Mouse (Mus musculus): ENCODE measurements around the gene Nrxn3. TPM values are rescaled to one million over a fixed set of nuclear protein-coding genes. Genes with fewer than 3 reads are reported as not detected.

Nrxn3 gene
- total RNA-seq, 2 experiments from 2014 or later: 183 to 208 TPM

- Histone ChIP-seq H3K4me3 (no peak overlapping the region), H3K27ac (no peak overlapping the region)
- DNase-seq (ENCODE audit: low spot score in 2 of 2): peak in 1 of 2 experiments; percentile 17
- TF ChIP-seq CTCF (conservative IDR thresholded peaks at IDR 0.05): no peak
Observed at GRCm38 (mm10) chr12:90144247-90144646, 1421.6 kb downstream of the Nrxn3 start.

DNA sequence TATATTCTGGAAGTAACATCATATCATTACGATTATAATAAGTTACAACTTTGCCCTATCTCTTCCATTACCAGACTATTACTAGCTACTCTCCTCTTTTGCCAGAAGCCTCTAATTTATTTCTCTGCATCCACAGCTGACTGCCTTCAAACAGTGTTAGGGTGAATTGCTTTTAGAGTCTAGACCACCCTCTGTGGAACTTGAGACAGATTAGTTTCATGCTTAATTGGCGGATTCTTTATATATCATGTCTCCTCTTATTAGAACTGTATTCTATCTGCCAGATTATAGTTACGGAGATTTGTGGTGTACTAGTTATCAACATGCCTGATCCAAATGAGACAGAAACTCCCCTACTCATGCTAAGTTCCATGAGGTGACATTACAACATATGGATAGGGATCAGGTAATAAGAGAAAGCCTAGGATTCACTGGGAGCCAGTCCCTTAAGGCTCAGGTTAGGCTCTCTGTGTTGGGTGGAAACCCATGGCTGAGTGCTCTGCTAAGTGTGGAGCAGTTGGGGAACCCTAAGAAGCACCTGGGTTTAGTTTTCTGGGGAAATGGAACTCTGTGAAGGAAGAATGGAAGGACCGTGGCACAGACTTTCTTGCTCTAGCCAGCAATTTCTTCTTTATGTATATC, 1435.6 kb downstream of the Nrxn3 start:
- DNase-seq (ENCODE audit: low spot score in 2 of 2): no peak
- no peak for TF ChIP-seq CTCF (conservative IDR thresholded peaks at IDR 0.05)
- H3K27ac ChIP-seq: no peak overlapping the region

GRCm38 (mm10) chr12:90159911-90160310, 1437.2 kb downstream of the Nrxn3 start:
- Histone ChIP-seq H3K4me3 (no peak overlapping the region), H3K27ac (no peak overlapping the region)
- TF ChIP-seq CTCF (conservative IDR thresholded peaks at IDR 0.05): no peak
- DNase-seq (ENCODE audit: low spot score in 2 of 2): no peak

More for the DNA sequence above, 1435.6 kb downstream of the Nrxn3 start:
- no peak overlapping the region for H3K4me3 ChIP-seq

- Histone ChIP-seq H3K27ac (no peak overlapping the region), H3K4me3 (no peak overlapping the region)
- no peak for TF ChIP-seq CTCF (conservative IDR thresholded peaks at IDR 0.05)
- DNase-seq (ENCODE audit: low spot score in 2 of 2): no peak
Observed at GRCm38 (mm10) chr12:90166118-90166517, 1443.4 kb downstream of the Nrxn3 start.

- Histone ChIP-seq H3K27ac (no peak overlapping the region), H3K4me3 (no peak overlapping the region)
- no peak for DNase-seq (ENCODE audit: low spot score in 2 of 2)
- no peak for TF ChIP-seq CTCF (conservative IDR thresholded peaks at IDR 0.05)
Observed at GRCm38 (mm10) chr12:90181566-90181965, 1458.9 kb downstream of the Nrxn3 start.

DNA sequence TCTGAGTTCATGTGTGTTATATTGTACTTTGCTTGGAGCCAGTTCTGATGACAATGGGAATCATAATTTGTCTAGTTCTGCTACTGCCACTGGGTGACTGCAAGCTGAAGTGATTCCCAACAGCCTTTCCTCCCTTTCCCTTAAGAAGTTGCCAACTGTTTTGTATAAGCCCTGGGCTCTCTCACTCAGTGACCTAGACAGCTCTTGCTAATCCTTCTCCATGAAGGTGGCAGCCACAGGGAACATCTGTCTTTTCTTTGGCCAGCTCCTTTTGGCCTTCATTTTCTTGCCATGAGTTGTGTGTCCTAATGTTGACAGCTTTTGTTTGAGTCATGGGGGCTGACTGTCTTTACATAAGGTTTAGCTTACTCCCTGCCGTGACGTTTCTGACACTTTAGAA, 1460.3 kb downstream of the Nrxn3 start:
- Histone ChIP-seq H3K4me3 (no peak overlapping the region), H3K27ac (no peak overlapping the region)
- DNase-seq (ENCODE audit: low spot score in 2 of 2): no peak
- no peak for TF ChIP-seq CTCF (conservative IDR thresholded peaks at IDR 0.05)

DNA sequence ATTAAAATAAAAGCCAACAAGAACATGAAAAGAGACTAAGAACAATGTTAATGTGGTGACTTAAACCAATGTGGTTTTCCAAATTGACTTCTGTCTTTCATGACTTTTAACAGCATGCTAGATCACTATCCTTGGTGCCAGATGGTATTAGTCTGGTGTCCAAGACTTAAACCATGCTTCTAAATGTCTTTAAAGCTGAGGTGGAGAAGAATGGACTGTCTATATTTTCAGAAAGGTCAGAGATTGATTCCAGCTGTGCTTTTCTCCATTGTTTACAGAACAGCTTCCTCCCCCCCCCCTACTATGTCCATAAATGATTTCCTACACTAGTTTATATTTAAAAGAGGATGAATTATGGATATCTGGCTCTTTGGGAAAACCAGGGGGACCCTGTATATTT, 1473.5 kb downstream of the Nrxn3 start:
- DNase-seq (ENCODE audit: low spot score in 2 of 2): no peak
- no peak for TF ChIP-seq CTCF (conservative IDR thresholded peaks at IDR 0.05)
- Histone ChIP-seq H3K4me3 (no peak overlapping the region), H3K27ac (no peak overlapping the region)

- H3K4me3 ChIP-seq: no peak overlapping the region
- no peak for TF ChIP-seq CTCF (conservative IDR thresholded peaks at IDR 0.05)
- DNase-seq (ENCODE audit: low spot score in 2 of 2): no peak
- no peak overlapping the region for H3K27ac ChIP-seq
Observed at GRCm38 (mm10) chr12:90197994-90198393, 1475.3 kb downstream of the Nrxn3 start.

DNA sequence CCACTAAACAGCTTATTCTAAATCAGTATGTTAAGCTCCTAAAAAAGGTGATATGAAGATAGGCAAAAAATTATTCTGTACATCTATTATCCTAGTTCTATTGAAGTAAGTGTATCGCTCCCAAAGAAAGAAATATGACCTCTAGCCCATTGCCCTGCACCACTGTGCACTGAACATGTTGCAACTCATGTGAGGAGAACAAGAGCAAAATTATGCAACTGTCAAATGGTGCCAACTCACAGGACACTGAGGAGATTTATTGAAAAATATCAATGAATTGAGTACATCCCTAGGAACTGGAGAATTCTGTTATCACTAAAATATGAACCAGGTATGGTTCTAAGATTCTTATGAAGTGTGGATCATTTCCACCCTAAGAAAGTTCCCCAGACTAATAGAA, 1479.8 kb downstream of the Nrxn3 start:
- DNase-seq (ENCODE audit: low spot score in 2 of 2): no peak
- TF ChIP-seq CTCF (conservative IDR thresholded peaks at IDR 0.05): no peak
- Histone ChIP-seq H3K4me3 (no peak overlapping the region), H3K27ac (no peak overlapping the region)

DNA sequence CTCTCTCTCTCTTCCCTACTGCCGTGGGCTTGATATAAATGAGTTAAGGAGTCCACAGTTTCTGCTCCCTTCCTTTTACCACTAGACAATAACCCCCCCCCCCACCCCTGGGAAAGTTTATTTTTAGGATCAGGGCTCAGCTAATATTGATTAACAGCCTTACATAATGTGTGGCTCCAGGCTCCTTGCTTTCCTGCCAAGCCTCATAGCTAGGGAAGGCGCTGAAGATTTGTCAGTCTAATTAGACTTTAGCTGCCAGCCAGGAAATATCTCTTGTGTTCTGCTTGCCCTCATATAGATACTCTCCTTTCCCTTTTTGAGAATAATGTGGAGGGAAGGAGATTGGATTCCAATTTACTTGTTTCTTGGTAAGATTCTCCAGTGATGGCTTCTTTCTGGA, 1488.7 kb downstream of the Nrxn3 start:
- peak in 1 of 2 experiments; percentile 18 for DNase-seq (ENCODE audit: low spot score in 2 of 2)
- H3K27ac ChIP-seq: no peak overlapping the region
- no peak for TF ChIP-seq CTCF (conservative IDR thresholded peaks at IDR 0.05)
- H3K4me3 ChIP-seq: no peak overlapping the region

DNA sequence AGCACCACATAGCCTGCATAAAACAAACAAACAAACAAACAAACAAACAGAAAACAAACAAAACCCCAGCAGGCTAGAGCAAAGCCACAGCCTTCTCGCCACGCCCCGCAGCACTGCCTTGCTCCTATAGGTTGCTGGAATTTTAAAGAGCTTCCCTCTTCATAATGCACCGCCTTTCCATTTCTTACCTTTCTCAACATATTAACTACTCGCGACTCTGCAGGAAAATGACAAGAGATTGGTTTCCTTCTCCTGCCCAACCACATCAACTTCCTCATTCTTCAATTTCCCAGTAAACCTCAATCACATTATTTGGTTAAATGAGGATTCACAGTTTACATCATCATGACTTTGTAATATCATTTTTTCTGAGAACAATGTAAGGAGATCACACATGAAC, 1494.4 kb downstream of the Nrxn3 start:
- no peak for DNase-seq (ENCODE audit: low spot score in 2 of 2)
- Histone ChIP-seq H3K27ac (no peak overlapping the region), H3K4me3 (no peak overlapping the region)
- TF ChIP-seq CTCF (conservative IDR thresholded peaks at IDR 0.05): no peak

DNA sequence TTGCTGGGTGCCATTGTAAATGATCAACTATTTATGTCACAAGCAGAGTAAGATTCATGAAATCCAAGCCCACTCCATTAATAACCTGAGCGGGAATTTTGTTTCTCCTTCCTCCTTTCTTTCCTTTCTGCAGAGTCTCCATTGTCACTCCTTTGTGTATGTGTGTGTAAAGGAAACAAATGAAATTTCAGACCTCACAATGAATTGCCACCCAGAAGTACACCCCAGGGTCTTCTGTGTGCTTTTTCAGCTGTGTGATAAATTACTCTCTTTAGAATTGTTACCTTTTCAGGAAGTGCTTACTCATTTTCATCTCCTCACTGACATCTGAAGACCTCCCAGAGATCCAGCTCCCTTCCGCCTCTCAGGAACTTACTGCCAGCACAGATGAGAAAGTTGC, 1506.4 kb downstream of the Nrxn3 start:
- no peak overlapping the region for H3K4me3 ChIP-seq
- DNase-seq (ENCODE audit: low spot score in 2 of 2): no peak
- H3K27ac ChIP-seq: no peak overlapping the region
- TF ChIP-seq CTCF (conservative IDR thresholded peaks at IDR 0.05): no peak

DNA sequence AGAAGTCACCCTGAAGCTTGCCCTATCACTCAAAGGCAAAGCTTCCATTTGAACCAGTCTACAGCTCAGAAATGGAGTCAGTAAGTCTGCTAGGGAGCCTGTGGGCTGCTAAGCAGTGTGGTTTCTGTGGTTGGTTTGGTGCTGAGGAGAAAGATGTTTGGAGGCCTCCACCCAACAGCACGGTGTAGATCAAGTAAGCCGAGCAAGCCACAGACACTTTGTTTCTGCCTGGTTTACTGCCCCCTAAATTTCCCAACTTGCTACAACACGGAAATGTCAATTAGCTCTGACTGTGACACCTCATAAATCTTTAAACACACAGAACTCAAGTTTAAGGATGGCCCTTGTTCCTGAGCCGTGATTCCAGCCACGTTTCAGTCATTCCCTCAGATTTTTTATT, 1513.4 kb downstream of the Nrxn3 start:
- Histone ChIP-seq H3K27ac (no peak overlapping the region), H3K4me3 (no peak overlapping the region)
- DNase-seq (ENCODE audit: low spot score in 2 of 2): no peak
- no peak for TF ChIP-seq CTCF (conservative IDR thresholded peaks at IDR 0.05)

DNA sequence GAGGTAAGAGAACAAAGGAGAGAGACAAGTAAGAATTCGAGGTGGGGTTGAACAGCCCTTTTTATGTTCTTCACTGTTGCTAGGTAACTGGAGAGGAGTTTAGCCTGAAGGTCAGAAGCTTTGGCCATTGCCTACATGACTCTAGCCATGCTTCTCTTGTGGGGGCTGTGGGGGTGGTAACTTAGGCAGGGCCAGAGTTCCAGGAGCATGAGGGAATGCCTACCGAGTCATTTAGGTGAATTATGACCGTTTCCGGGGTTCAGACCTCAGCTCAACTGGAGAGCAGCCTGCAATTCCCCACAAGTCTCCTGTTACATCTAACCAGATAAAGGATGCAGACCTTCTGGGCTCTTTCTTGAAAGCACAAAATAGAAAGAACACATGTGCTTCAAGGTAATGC, 1537.6 kb downstream of the Nrxn3 start:
- H3K4me3 ChIP-seq: no peak overlapping the region
- TF ChIP-seq CTCF (conservative IDR thresholded peaks at IDR 0.05): no peak
- no peak overlapping the region for H3K27ac ChIP-seq
- no peak for DNase-seq (ENCODE audit: low spot score in 2 of 2)

Measured in layer of hippocampus, adult 2 months (tissue).